ENCODE assay signal across 10 mouse cellular contexts in the genomic region with DNA sequence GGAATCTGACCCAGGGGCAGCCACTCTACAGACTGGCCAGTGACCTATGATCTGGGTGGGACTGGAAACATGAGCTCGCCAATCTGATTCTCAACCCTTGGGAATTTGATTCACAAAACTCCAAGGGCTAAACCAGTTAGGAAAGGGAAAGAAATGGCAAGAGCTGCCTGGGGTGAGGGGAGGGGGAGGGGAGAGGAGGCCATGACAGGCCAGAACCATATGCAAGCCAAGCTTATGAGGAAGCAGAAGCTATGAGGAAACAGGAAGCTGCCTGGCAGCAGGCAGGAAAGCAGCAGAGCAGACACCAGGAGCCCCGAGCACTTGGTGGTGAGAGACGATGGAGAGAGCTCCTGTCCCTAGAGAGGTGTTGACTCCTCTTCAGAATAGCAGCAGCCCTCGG.
DNase-seq lines count a peak whose midpoint lies in the region; ATAC-seq lines count a peak whose summit lies in the region.
"Had no signal": no experiment of that assay in that cellular context is flagged by ENCODE, and none has a peak within 500 bp of the region (broad histone marks: within the 10 kb centered on the region; RNA-seq: fewer than 3 reads in every experiment).

No protein-coding gene starts in this region.

- H3K9ac ChIP-seq in heart, embryonic 16.5 days (ENCODE audit: low read length), result no peak overlapping the region
- H3K9ac ChIP-seq in lung, embryonic 15.5 days, result no peak overlapping the region
- H3K9ac ChIP-seq in midbrain, embryonic 11.5 days (ENCODE audit: low read length), result no peak overlapping the region
- H3K9ac ChIP-seq: embryonic facial prominence, embryonic 13.5 days had no signal

- no peak overlapping the region for H3K4me2 ChIP-seq in heart, embryonic 16.5 days (ENCODE audit: low read depth, low read length)
- no peak overlapping the region for H3K4me2 ChIP-seq in lung, embryonic 15.5 days
- no peak overlapping the region for H3K4me2 ChIP-seq in midbrain, embryonic 11.5 days
- H3K4me2 ChIP-seq: embryonic facial prominence, embryonic 13.5 days had no signal

- no peak for ATAC-seq in heart, embryonic 16.5 days (replicated peaks; ENCODE audit: extremely low read depth, insufficient read depth, low FRiP score)
- ATAC-seq in lung, embryonic 15.5 days (ENCODE audit: borderline replicate concordance, extremely low read depth, low FRiP score, low TSS enrichment), result no peak
- ATAC-seq in midbrain, embryonic 11.5 days (ENCODE audit: low FRiP score), result no peak

- no peak overlapping the region for H3K4me3 ChIP-seq in heart, embryonic 16.5 days (ENCODE audit: low read length)
- no peak overlapping the region for H3K4me3 ChIP-seq in lung, embryonic 15.5 days
- H3K4me3 ChIP-seq in midbrain, embryonic 11.5 days (ENCODE audit: low read depth, low read length), result no peak overlapping the region
- H3K4me3 ChIP-seq: embryonic facial prominence, embryonic 13.5 days had no signal

- no peaks in the 10 kb centered on the region for H3K27me3 ChIP-seq in heart, embryonic 16.5 days (ENCODE audit: control insufficient read depth, insufficient read depth, low read length)
- no peaks in the 10 kb centered on the region for H3K27me3 ChIP-seq in lung, embryonic 15.5 days
- peaks cover 9% of the 10 kb centered on the region for H3K27me3 ChIP-seq in midbrain, embryonic 11.5 days (ENCODE audit: control insufficient read depth, insufficient read depth, low read length)
- H3K27me3 ChIP-seq: embryonic facial prominence, embryonic 13.5 days had no signal

- intact Hi-C loops in gastrocnemius, postnatal 14 days (cut with DNase I; ENCODE audit: low total_unique reads), result no loop called here
- intact Hi-C loops in gastrocnemius, postnatal 36 days (cut with DNase I), result loop anchor here (5.0 kb wide), 3 partner anchors 47 to 82 kb away; a partner anchor contains a TSS

- peaks cover 31% of the 10 kb centered on the region for H3K4me1 ChIP-seq in heart, embryonic 16.5 days (ENCODE audit: control insufficient read depth, insufficient read depth, low read length)
- H3K4me1 ChIP-seq in lung, embryonic 15.5 days, result peaks cover 42% of the 10 kb centered on the region
- peaks cover 14% of the 10 kb centered on the region for H3K4me1 ChIP-seq in midbrain, embryonic 11.5 days (ENCODE audit: control insufficient read depth, insufficient read depth, low read length)

- 33% methylated on average over 4 of the region's 4 CpGs for WGBS in heart, embryonic 16.5 days
- WGBS in lung, embryonic 15.5 days, result 27% methylated on average over 4 of the region's 4 CpGs
- WGBS in midbrain, embryonic 11.5 days, result 42% methylated on average over 4 of the region's 4 CpGs

- H3K27ac ChIP-seq in heart, embryonic 16.5 days (ENCODE audit: low read length), result peak overlapping the region; percentile 30
- H3K27ac ChIP-seq in lung, embryonic 15.5 days, result peak overlapping the region; percentile 53
- H3K27ac ChIP-seq in midbrain, embryonic 11.5 days (ENCODE audit: low read depth, low read length), result no peak overlapping the region
- H3K27ac ChIP-seq: embryonic facial prominence, embryonic 13.5 days had no signal

- H3K9me3 ChIP-seq in heart, embryonic 16.5 days (replicated peaks; ENCODE audit: control insufficient read depth, low read length), result no peaks in the 10 kb centered on the region
- no peaks in the 10 kb centered on the region for H3K9me3 ChIP-seq in lung, embryonic 15.5 days
- no peaks in the 10 kb centered on the region for H3K9me3 ChIP-seq in midbrain, embryonic 11.5 days (ENCODE audit: control insufficient read depth, low read length)
- H3K9me3 ChIP-seq: embryonic facial prominence, embryonic 13.5 days had no signal

- peak; percentile 14 for DNase-seq in gastrocnemius, postnatal 14 days
- no peak for DNase-seq in gastrocnemius, postnatal 36 days
- peak; percentile 37 for DNase-seq in A20 (ENCODE audit: low read depth, low spot score)
- DNase-seq in right cerebral cortex, postnatal 4 days, result no peak
- no peak for DNase-seq in Muller cell, postnatal 12 days (ENCODE audit: inconsistent ontology term)
- DNase-seq in midbrain, embryonic 11.5 days (ENCODE audit: low spot score, missing footprints), result no peak
- DNase-seq: layer of hippocampus, postnatal 36 days had no signal

- no peaks in the 10 kb centered on the region for H3K36me3 ChIP-seq in heart, embryonic 16.5 days (ENCODE audit: control insufficient read depth, insufficient read depth)
- H3K36me3 ChIP-seq in lung, embryonic 15.5 days, result no peaks in the 10 kb centered on the region
- no peaks in the 10 kb centered on the region for H3K36me3 ChIP-seq in midbrain, embryonic 11.5 days (ENCODE audit: control insufficient read depth, insufficient read depth, low read length)
- H3K36me3 ChIP-seq: embryonic facial prominence, embryonic 13.5 days had no signal

Comparison
In these comparisons a context has a peak if more than half of its experiments do, and no peak if none do; other contexts are left out.
1. DNase-seq: peak in gastrocnemius, postnatal 14 days (single experiment) and A20 (single experiment); none in gastrocnemius, postnatal 36 days (0 of 2), right cerebral cortex, postnatal 4 days (single experiment), Muller cell, postnatal 12 days (single experiment) and midbrain, embryonic 11.5 days (single experiment).